Mouse (Mus musculus): Measurements from ENCODE around the gene Haus2. TPM values are rescaled to one million over a fixed set of nuclear protein-coding genes. Genes with fewer than 3 reads are reported as not detected.

Haus2 gene
- polyA plus RNA-seq, 1 experiment from 2014 or later = 13.2 TPM

DNA sequence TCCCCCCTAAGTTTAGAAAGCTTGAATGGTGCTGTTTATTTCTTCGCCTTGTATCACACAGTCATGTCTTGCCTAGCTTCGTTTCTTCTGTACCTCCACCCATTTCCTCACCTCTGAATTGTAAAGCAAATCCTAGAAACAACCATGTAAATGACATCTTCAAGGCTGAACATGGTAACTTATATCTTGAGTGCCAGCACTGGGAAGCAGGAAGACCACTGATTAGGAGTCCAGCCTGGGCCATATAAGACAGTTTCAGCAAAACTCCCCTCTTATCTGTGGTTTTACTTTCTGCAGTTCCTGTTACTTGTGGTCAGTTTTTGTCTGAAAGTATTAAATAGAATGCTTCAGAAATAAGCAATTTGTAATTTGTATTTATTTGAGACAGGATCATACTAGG lies 33.2 kb upstream of the Haus2 start:
- ATAC-seq = no peak

DNA sequence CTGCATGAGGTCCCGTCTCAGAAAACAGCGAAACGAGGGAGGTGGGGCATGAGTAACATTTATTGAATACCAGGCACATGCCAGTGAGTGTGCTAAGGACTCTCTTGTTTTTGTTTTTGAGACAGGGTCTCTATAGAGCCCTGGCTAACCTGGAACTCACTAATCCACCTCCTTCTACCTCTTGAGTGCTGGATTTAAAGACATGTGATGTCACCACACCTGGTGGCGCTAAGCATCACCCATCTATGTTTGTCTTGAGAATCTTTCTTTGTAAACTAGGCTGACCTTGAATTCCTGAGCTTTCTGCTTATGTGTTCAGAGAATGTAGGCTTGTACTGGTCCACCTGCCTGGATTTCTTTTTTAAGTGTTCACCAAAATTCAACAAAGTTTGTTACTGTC lies 31.4 kb upstream of the Haus2 start:
- Histone ChIP-seq H3K36me3 (ENCODE audit: insufficient read depth, low read length) (no peaks in the 10 kb centered on the region; the same call in 1 of the 2 replicates), H3K4me3 (ENCODE audit: low read depth, low read length) (no peak overlapping the region), H3K9ac (replicated peaks; ENCODE audit: low read depth) (no peak overlapping the region), H3K4me2 (replicated peaks; ENCODE audit: low read depth, low read length) (no peak overlapping the region), H3K27me3 (replicated peaks; ENCODE audit: insufficient read depth, low read length) (no peaks in the 10 kb centered on the region), H3K4me1 (ENCODE audit: insufficient read depth, low read depth, low read length) (peaks cover 5% of the 10 kb centered on the region; the same call in 1 of the 2 replicates), H3K27ac (ENCODE audit: low read length) (peak overlapping the region; percentile 34), H3K9me3 (ENCODE audit: low read length) (no peaks in the 10 kb centered on the region)
- TF ChIP-seq EP300 (IDR thresholded peaks at IDR 0.05) (no peak), CTCF (IDR thresholded peaks at IDR 0.05) (no peak)
- ATAC-seq = peak; percentile 70
- peak; percentile 36 for DNase-seq (ENCODE audit: low spot score)
- WGBS = 38% methylated on average over 4 of the region's 4 CpGs

More for the DNA sequence above, 33.2 kb upstream of the Haus2 start:
- Histone ChIP-seq H3K4me2 (replicated peaks; ENCODE audit: low read depth, low read length) (no peak overlapping the region), H3K27ac (ENCODE audit: low read length) (no peak overlapping the region), H3K4me1 (ENCODE audit: insufficient read depth, low read depth, low read length) (peaks cover 5% of the 10 kb centered on the region; the same call in 1 of the 2 replicates), H3K27me3 (replicated peaks; ENCODE audit: insufficient read depth, low read length) (no peaks in the 10 kb centered on the region), H3K9ac (replicated peaks; ENCODE audit: low read depth) (no peak overlapping the region), H3K9me3 (ENCODE audit: low read length) (no peaks in the 10 kb centered on the region), H3K36me3 (ENCODE audit: insufficient read depth, low read length) (no peaks in the 10 kb centered on the region; the same call in 1 of the 2 replicates), H3K4me3 (ENCODE audit: low read depth, low read length) (no peak overlapping the region)
- TF ChIP-seq CTCF (IDR thresholded peaks at IDR 0.05) = no peak
- TF ChIP-seq EP300 (IDR thresholded peaks at IDR 0.05) = no peak
- DNase-seq (ENCODE audit: low spot score) = no peak
- 85% methylated on average over 2 of the region's 2 CpGs for WGBS

DNA sequence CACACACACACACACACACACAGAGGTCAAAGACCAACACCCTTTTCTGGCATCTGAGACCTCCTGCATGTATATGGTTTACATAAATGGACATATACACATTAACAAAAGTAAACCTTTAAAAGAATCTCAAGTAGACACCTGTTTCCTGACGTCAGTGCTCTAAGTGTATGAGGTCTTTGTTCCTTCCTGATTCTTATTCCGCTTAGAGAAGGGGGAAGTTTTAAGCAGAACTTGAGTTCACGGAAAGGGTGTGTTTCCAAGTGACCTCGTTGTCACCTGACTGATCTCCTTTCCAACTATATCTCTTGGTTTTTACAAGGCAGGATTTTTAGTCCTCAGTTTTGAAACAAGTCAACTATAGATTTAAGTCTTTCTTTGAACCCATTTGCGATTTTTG lies 30.9 kb upstream of the Haus2 start:
- peak overlapping the region; percentile 34 for H3K27ac ChIP-seq (ENCODE audit: low read length)
- H3K36me3 ChIP-seq (ENCODE audit: insufficient read depth, low read length) = no peaks in the 10 kb centered on the region; the same call in 1 of the 2 replicates
- TF ChIP-seq EP300 (IDR thresholded peaks at IDR 0.05) (peak; percentile 83), CTCF (IDR thresholded peaks at IDR 0.05) (no peak)
- no peaks in the 10 kb centered on the region for H3K27me3 ChIP-seq (replicated peaks; ENCODE audit: insufficient read depth, low read length)
- 40% methylated on average over 5 of the region's 5 CpGs for WGBS
- H3K4me3 ChIP-seq (ENCODE audit: low read depth, low read length) = no peak overlapping the region
- peaks cover 5% of the 10 kb centered on the region; the same call in 1 of the 2 replicates for H3K4me1 ChIP-seq (ENCODE audit: insufficient read depth, low read depth, low read length)
- no peaks in the 10 kb centered on the region for H3K9me3 ChIP-seq (ENCODE audit: low read length)
- DNase-seq (ENCODE audit: low spot score) = peak; percentile 93
- no peak overlapping the region for H3K9ac ChIP-seq (replicated peaks; ENCODE audit: low read depth)
- no peak overlapping the region for H3K4me2 ChIP-seq (replicated peaks; ENCODE audit: low read depth, low read length)
- ATAC-seq = peak; percentile 89

DNA sequence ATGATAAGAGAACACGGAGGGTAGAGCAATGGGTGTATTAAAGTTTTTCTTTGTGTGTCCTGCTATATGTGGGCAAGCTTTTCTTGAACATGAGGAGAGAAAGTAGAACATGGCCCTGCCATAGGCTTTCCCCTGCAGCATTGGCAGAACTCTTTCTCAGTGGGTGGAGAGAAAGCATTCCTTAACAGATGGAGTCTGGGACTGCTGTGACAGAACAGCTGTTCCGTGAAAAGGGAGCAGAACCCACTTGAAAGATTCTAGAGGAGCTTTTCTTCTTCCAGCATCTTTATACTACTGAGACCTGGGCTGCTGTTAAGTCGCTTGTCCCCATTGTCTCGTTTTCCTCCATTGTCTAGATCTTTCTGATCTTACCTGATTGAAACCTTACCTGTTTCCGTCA lies 19.4 kb upstream of the Haus2 start:
- H3K27ac ChIP-seq (ENCODE audit: low read length) = no peak overlapping the region
- TF ChIP-seq EP300 (IDR thresholded peaks at IDR 0.05) (no peak), CTCF (IDR thresholded peaks at IDR 0.05) (no peak)
- H3K4me1 ChIP-seq (ENCODE audit: insufficient read depth, low read depth, low read length) = no peaks in the 10 kb centered on the region
- WGBS = 76% methylated on average over 5 of the region's 5 CpGs
- H3K27me3 ChIP-seq (replicated peaks; ENCODE audit: insufficient read depth, low read length) = no peaks in the 10 kb centered on the region
- H3K4me3 ChIP-seq (ENCODE audit: low read depth, low read length) = no peak overlapping the region
- H3K9me3 ChIP-seq (ENCODE audit: low read length) = no peaks in the 10 kb centered on the region
- no peak overlapping the region for H3K9ac ChIP-seq (replicated peaks; ENCODE audit: low read depth)
- DNase-seq (ENCODE audit: low spot score) = no peak
- peaks cover 27% of the 10 kb centered on the region for H3K36me3 ChIP-seq (ENCODE audit: insufficient read depth, low read length)
- no peak overlapping the region for H3K4me2 ChIP-seq (replicated peaks; ENCODE audit: low read depth, low read length)
- no peak for ATAC-seq

DNA sequence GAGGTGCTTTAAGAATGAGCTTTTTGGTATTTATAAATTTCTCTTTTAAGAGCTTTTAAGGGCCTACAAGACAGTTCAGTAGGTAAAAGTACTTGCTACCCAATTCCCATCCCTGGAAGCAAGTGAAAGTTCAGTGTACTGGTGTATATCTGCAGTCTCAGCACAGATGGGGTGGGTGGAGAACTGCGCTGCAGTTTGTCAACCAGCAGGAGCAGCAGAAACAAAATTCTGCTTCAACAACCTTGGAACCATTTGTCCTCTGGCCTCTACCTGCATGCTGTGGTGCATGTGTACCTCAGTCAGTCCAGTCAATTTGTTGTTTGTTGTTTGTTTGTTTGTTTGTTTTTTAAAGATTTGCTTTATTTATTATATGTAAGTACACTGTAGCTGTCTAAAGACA lies 17.0 kb upstream of the Haus2 start:
- Histone ChIP-seq H3K36me3 (ENCODE audit: insufficient read depth, low read length) (peaks cover 20% of the 10 kb centered on the region), H3K4me2 (replicated peaks; ENCODE audit: low read depth, low read length) (no peak overlapping the region), H3K27ac (ENCODE audit: low read length) (no peak overlapping the region), H3K4me3 (ENCODE audit: low read depth, low read length) (no peak overlapping the region), H3K9ac (replicated peaks; ENCODE audit: low read depth) (no peak overlapping the region), H3K4me1 (ENCODE audit: insufficient read depth, low read depth, low read length) (no peaks in the 10 kb centered on the region), H3K27me3 (replicated peaks; ENCODE audit: insufficient read depth, low read length) (no peaks in the 10 kb centered on the region), H3K9me3 (ENCODE audit: low read length) (no peaks in the 10 kb centered on the region)
- TF ChIP-seq EP300 (IDR thresholded peaks at IDR 0.05) = no peak
- TF ChIP-seq CTCF (IDR thresholded peaks at IDR 0.05) = 0 out of 2 replicates have a peak, but pooled peaks have one; percentile 16
- WGBS = 81% methylated on average over 1 of the region's 1 CpGs
- no peak for ATAC-seq
- DNase-seq (ENCODE audit: low spot score) = no peak

DNA sequence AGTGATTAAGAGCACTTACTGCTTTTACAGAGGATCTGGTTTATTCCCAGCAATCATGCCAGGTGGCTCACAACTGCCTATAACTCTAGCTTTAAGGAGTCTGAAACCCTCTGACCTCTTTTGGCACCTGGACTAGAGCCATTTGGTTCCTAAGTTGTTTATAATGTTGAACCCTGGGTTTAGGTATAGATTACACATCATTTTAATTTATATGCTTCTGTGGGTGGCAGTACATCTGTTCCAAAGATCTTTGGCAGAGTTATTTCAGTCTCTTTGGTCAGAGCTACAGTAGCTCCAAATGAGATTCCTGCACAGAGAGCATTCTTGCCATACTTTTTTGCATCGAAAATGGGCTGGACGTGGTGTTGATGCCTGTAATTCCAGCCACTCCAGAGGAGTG lies 11.4 kb upstream of the Haus2 start:
- Histone ChIP-seq H3K27me3 (replicated peaks; ENCODE audit: insufficient read depth, low read length) (no peaks in the 10 kb centered on the region), H3K4me1 (ENCODE audit: insufficient read depth, low read depth, low read length) (no peaks in the 10 kb centered on the region), H3K36me3 (ENCODE audit: insufficient read depth, low read length) (peaks cover 33% of the 10 kb centered on the region; the same call in 1 of the 2 replicates), H3K9me3 (ENCODE audit: low read length) (no peaks in the 10 kb centered on the region), H3K27ac (ENCODE audit: low read length) (no peak overlapping the region), H3K4me2 (replicated peaks; ENCODE audit: low read depth, low read length) (no peak overlapping the region), H3K4me3 (ENCODE audit: low read depth, low read length) (no peak overlapping the region), H3K9ac (replicated peaks; ENCODE audit: low read depth) (no peak overlapping the region)
- ATAC-seq = no peak
- no peak for DNase-seq (ENCODE audit: low spot score)
- TF ChIP-seq EP300 (IDR thresholded peaks at IDR 0.05) = no peak
- TF ChIP-seq CTCF (IDR thresholded peaks at IDR 0.05) = no peak
- WGBS = 77% methylated on average over 2 of the region's 2 CpGs

DNA sequence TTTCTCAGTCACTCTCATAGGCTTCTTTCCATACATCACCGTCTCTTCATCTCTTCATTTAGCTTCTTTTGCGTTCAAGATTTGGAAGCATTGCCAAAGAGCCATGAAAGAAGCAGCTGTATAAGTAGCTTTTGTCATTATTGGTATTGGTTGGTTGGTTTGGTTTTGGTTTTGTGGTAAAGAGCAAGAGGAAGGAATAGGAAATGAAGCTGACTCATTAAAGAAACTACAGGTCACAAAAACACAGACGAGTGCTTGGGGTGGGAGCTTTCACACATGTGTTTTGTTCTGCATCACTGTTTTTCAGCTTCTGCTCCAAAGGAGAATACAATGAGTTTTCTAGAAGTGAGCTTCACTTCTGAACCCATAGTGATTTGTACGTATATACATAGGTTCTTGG lies 9.7 kb upstream of the Haus2 start:
- no peaks in the 10 kb centered on the region for H3K4me1 ChIP-seq (ENCODE audit: insufficient read depth, low read depth, low read length)
- ATAC-seq (no peak), DNase-seq (ENCODE audit: low spot score) (no peak)
- no peak overlapping the region for H3K4me3 ChIP-seq (ENCODE audit: low read depth, low read length)
- no peak overlapping the region for H3K27ac ChIP-seq (ENCODE audit: low read length)
- TF ChIP-seq CTCF (IDR thresholded peaks at IDR 0.05) = no peak
- TF ChIP-seq EP300 (IDR thresholded peaks at IDR 0.05) = no peak
- no peaks in the 10 kb centered on the region for H3K27me3 ChIP-seq (replicated peaks; ENCODE audit: insufficient read depth, low read length)
- peaks cover 34% of the 10 kb centered on the region; the same call in 1 of the 2 replicates for H3K36me3 ChIP-seq (ENCODE audit: insufficient read depth, low read length)
- WGBS = 85% methylated on average over 4 of the region's 4 CpGs
- H3K9ac ChIP-seq (replicated peaks; ENCODE audit: low read depth) = no peak overlapping the region
- H3K9me3 ChIP-seq (ENCODE audit: low read length) = no peaks in the 10 kb centered on the region
- no peak overlapping the region for H3K4me2 ChIP-seq (replicated peaks; ENCODE audit: low read depth, low read length)
